20 mouse cellular contexts compared by ENCODE assay signal in genomic region chr13:114304684-114305083, GRCm38 (mm10).
DNase-seq lines count a peak whose midpoint lies in the region; ATAC-seq lines count a peak whose summit lies in the region.
"Had no signal": no experiment of that assay in that cellular context is flagged by ENCODE, and none has a peak within 500 bp of the region (broad histone marks: within the 10 kb centered on the region; RNA-seq: fewer than 3 reads in every experiment).

No protein-coding gene starts in this region.

- no peak overlapping the region for H3K27ac ChIP-seq in midbrain, embryonic 14.5 days (replicated peaks; ENCODE audit: low read depth, low read length)
- H3K27ac ChIP-seq: embryonic facial prominence, embryonic 13.5 days; forebrain, embryonic 12.5 days; hindbrain, embryonic 10.5 days; hindbrain, embryonic 14.5 days had no signal

- H3K4me2 ChIP-seq in midbrain, embryonic 14.5 days (ENCODE audit: low read length): no peak overlapping the region
- H3K4me2 ChIP-seq: embryonic facial prominence, embryonic 13.5 days; forebrain, embryonic 12.5 days; heart, embryonic 12.5 days; hindbrain, embryonic 14.5 days had no signal

- H3K36me3 ChIP-seq in midbrain, embryonic 14.5 days (ENCODE audit: control insufficient read depth, insufficient read depth, low read length): no peaks in the 10 kb centered on the region

- ATAC-seq in midbrain, embryonic 14.5 days (ENCODE audit: low FRiP score, low TSS enrichment): no peak
- ATAC-seq: forebrain, embryonic 16.5 days had no signal

- H3K9ac ChIP-seq in midbrain, embryonic 14.5 days (replicated peaks; ENCODE audit: low read length): no peak overlapping the region
- H3K9ac ChIP-seq: embryonic facial prominence, embryonic 13.5 days; forebrain, embryonic 12.5 days; heart, embryonic 12.5 days; hindbrain, embryonic 14.5 days had no signal

- H3K27me3 ChIP-seq in midbrain, embryonic 14.5 days (ENCODE audit: control insufficient read depth, insufficient read depth, low read length): no peaks in the 10 kb centered on the region
- H3K27me3 ChIP-seq: CH12.LX; embryonic facial prominence, embryonic 13.5 days; forebrain, embryonic 12.5 days; heart, embryonic 12.5 days had no signal

- 90% methylated on average over 7 of the region's 7 CpGs for WGBS in midbrain, embryonic 14.5 days

- no peaks in the 10 kb centered on the region for H3K9me3 ChIP-seq in midbrain, embryonic 14.5 days (ENCODE audit: control insufficient read depth, low read length)
- H3K9me3 ChIP-seq: embryonic facial prominence, embryonic 13.5 days; forebrain, embryonic 12.5 days; G1E; heart, embryonic 12.5 days; hindbrain, embryonic 10.5 days had no signal

- peak; percentile 39 to 49 for DNase-seq in frontal cortex, postnatal 36 days (ENCODE audit: low spot score in 2 of 2)
- DNase-seq in frontal cortex, postnatal 14 days (ENCODE audit: low spot score in 2 of 2): no peak
- DNase-seq in 416B (ENCODE audit: low read depth) (peak; percentile 53), R1 (ENCODE audit: low read depth, low spot score) (peak; percentile 35)
- DNase-seq in telencephalon, adult 2 months (ENCODE audit: low read depth, low spot score): peak; percentile 36
- DNase-seq in cerebellum, adult 8-10 months: no peak
- DNase-seq in midbrain, embryonic 14.5 days: no peak
- DNase-seq: adrenal gland, postnatal 10 days; cerebellum, adult 11-12 months; cerebellum, adult 9-11 months; cerebellum, postnatal 36 days; gastrocnemius, postnatal 14 days had no signal

- H3K4me1 ChIP-seq in midbrain, embryonic 14.5 days (ENCODE audit: control insufficient read depth, insufficient read depth, low read length): no peaks in the 10 kb centered on the region
- H3K4me1 ChIP-seq: embryonic facial prominence, embryonic 13.5 days; forebrain, embryonic 12.5 days; heart, embryonic 12.5 days; hindbrain, embryonic 10.5 days had no signal

- H3K4me3 ChIP-seq in midbrain, embryonic 14.5 days (replicated peaks; ENCODE audit: low read depth, low read length): no peak overlapping the region
- H3K4me3 ChIP-seq: embryonic facial prominence, embryonic 13.5 days; forebrain, embryonic 12.5 days; heart, embryonic 12.5 days; hindbrain, embryonic 10.5 days had no signal

Comparison
In these comparisons a context has a peak if more than half of its experiments do, and no peak if none do; other contexts are left out.
1. DNase-seq: peak in frontal cortex, postnatal 36 days (2 of 2), 416B (single experiment), R1 (single experiment) and telencephalon, adult 2 months (single experiment); none in frontal cortex, postnatal 14 days (0 of 2), cerebellum, adult 8-10 months (single experiment) and midbrain, embryonic 14.5 days (single experiment).